Mouse (Mus musculus) heart, postnatal 10 days (tissue): Measurements from ENCODE around the gene Kcnk13. TPM values are rescaled to one million over a fixed set of nuclear protein-coding genes. Genes with fewer than 3 reads are reported as not detected.

Experiments
- DNase-seq, 2 experiments: peaks; one replicate each; pipeline ENCODE4 v3.0.0; 2021
- intact Hi-C: fragments of 180-260 bp; cut with DNase I; formaldehyde crosslinking; loops from one replicate; pipeline ENCODE4 v1.15.1; 2025
- microRNA-seq, 2 experiments: library from miRNA; unstranded; fragments of <30 nt; microRNA quantifications; one replicate each; pipeline ENCODE4 v1.2.0; 2022
- total RNA-seq, 2 experiments: library from RNA; stranded (reverse); gene quantifications; 2 replicates each; pipeline ENCODE4 v1.2.3; 2021

Kcnk13 gene
- total RNA-seq, 2 experiments from 2014 or later: 0.62 to 0.74 TPM

DNA sequence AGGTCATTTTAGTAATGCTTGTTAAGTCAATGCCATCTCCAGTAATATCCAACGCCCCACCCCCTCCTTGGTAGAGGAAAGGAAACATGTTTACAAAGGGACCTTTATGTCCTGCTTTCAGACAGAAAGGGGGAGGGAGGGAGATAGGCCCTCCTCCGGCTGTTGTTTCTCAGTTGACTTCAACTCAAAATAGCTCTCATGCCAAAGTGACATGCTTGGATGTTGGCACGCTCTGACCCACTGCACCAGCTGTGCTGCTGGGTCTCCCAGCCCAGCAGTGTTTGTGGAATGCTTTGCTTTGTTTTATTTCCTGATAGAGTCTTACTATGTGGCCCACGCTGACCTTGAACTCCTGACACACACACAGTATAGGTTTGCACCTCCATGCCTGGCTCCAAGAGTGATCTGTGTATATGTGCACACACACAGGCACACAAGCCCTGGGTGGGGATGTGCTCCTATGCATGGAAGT lies 108.9 kb downstream of the Kcnk13 start:
- intact Hi-C loops: no loop called here
- peak; percentile 18 to 36 for DNase-seq

DNA sequence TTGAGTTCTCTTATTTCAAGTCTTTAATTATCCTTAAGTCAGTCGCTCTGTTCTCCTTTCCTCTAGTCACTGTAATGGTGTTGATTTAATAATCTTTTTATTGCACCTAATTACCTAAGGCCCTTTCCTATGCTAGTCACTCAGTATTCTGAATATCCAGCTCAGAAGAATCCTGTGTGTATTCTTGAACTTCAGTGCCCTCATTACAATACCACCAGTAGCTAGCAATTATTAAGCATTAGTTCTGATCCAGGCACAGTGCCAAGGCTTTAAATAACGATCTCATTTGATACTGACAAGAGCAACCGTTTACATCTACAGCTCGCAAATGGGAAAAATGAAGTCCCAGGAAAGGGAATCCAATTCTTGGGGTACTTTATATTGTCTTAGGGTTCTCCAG lies 111.4 kb downstream of the Kcnk13 start:
- intact Hi-C loops: no loop called here
- DNase-seq: no peak

DNA sequence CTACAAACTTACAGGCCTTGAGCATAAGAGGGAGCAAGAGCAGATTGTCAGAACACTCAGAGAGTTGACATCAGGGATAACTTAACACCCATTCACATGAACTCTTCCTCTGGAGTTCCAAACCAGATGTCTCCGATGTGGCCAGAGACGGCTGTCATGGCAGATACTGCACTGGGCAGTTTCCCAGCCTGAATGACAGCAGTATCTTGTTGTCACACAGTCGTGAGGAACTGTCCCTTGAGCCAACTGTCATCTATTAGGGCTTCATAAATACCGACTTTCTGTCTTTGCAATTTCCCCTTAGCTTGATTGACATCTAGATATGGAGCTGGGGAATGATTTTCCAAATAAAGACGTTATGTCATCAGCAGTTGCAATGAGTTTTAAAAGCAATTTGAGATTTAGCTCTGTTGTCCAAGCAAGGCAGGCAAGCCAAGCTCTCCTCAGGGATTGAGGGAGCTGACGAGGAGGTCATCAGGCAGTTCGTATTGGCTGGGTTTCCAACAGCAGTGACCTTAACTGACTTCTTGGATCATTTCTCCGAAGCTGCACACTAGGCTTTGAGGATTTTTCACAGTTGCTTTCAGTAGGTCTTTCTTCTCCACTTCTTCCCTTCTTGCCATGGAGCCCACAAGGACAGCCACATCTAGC lies 115.5 kb downstream of the Kcnk13 start:
- intact Hi-C loops: no loop called here

DNA sequence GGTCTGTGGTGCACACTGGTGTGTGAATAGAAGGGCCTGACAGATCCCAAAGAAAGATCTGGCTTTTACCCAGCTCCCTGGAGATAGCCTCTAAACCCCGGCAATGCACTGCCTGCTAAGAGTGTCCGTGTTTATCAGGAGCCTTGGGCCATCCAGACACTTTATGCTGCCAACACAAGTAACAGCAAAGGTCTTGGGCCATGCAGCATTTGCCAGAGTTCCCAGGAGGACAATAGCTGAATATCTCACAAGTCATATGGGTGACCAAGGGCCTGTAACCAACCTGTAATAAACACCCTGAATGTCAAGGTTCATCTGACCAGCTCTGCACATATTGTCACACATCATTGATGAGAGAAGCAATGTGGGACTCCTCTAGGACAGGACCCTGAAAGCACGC lies 123.7 kb downstream of the Kcnk13 start:
- intact Hi-C loops: no loop called here

More for the DNA sequence above, 115.5 kb downstream of the Kcnk13 start:
- peak; percentile 74 to 76 for DNase-seq

DNA sequence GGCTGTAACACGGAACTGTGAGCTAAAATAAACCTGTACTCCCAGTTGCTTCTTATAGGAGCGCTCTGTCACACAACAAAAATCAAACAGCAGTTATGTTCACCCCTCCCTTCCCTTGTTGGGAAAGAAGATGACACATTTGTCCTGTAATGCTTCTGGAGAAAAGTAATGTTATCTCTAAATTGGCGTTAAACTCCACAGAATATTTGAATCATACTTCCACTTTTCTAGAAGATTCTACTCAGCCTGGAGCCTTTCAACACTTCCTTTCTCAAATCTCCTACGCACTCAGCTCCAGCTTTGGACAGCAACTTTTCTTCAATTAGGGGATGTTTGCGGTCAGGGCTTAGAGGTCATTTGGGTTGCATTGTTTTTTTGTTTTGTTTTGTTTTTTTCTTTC lies 125.0 kb downstream of the Kcnk13 start:
- peak in 1 of 2 experiments; percentile 40 for DNase-seq
- intact Hi-C loops: no loop called here

More for the DNA sequence above, 123.7 kb downstream of the Kcnk13 start:
- no peak for DNase-seq

DNA sequence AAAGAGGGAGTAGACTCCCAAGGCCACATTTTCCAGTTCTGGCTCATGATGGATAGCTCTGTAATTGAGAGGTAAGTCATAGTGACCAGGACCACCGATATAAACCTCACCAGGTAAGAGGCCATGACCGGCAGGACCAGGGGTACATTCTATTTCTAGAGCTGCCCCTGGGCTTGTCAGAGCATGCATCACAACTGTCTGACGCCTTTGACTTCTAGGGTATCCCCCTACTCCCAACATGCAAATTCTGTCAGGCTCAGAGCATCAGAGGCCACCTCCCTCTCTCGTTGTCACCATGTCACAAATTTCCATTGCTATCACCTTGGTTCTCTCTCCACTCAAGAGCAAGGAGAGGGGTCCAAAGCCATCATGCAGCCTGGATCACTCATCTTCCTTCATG lies 126.5 kb downstream of the Kcnk13 start:
- no peak for DNase-seq
- intact Hi-C loops: no loop called here

DNA sequence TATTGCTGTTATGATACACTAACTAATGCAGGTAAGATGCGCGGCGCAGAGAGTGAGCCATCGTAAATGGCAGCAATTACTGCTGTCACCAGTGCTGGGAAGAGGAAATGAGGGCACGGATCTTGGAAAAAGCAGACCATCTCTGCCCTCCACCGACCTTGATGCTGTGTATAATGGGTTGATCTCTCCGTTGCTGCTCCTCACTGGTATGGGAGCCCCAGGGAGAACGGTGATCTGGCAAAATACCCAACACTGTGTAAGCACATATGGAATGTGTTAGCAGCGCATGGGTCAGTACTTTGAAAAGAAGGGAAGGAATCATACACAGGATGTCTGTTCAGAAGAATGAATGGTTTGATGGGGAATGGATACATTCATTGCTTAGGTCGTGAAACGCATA lies 128.7 kb downstream of the Kcnk13 start:
- intact Hi-C loops: no loop called here
- DNase-seq: no peak

DNA sequence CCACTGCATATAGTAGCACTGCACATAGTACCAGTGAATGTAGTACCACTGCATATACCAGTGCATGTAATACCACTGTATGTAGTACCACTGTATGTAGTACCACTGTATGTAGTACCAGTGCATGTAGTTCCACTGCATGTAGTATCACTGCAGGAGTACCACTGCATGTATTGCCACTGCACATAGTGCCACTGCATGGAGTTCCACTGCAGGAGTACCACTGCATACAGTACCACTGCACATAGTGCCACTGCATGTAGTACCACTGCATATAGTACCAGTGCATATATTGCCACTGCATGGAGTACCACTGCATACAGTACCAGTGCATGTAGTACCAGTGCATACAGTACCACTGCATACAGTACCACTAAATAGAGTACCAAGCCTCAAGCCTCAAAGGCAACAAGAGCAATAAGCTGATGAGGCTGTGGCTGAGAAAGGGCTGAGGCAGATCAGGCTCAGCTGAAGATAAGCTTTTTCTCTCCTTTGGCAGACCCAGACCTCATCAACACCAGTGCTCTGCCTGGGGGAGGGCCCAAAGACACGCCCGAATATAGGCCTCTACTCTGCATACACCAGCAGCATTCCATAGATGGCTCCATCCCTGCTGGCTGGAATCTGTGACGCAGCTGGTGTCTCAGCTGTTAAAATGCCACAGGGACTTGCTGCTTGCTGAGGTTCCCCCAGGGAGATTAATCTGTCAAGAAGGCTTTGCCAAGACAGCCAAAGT lies 135.8 kb downstream of the Kcnk13 start:
- intact Hi-C loops: no loop called here
- DNase-seq: peak; percentile 43 to 47

DNA sequence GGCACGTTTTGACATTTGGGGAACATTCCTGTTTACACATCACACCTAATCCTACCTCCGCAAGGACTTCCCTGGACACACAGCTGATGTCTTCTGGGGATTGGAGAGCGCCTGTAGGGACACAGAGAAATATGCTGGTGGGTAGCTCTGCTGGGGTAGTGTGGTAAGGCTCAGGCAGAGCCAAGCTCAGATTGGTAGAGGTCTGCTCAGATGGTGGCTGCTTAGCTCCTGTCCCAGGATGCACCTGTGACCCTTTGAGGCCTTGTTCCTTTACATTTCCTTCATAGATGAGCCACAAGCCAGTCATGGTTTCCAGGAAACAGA lies 136.4 kb downstream of the Kcnk13 start:
- no peak for DNase-seq
- intact Hi-C loops: no loop called here

DNA sequence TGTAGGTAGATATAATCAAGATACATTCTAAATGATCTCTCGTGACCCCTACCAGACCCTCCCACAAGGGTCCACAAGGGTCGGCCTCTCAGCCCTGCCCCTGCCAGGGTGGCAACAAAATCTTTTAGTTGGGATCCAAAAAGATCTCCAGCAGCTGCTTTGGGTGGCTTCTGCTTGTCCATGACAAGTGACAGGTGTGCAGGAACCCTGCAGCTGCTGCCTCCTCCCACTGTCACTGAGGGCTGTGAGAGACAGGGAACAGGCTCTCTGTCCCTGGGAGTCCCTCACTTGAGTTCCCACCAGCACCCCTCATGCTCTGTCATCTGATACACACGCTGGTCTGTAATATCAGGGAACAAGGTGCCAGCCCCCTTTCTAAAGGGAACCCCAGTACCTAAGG lies 137.4 kb downstream of the Kcnk13 start:
- DNase-seq: no peak
- intact Hi-C loops: no loop called here

DNA sequence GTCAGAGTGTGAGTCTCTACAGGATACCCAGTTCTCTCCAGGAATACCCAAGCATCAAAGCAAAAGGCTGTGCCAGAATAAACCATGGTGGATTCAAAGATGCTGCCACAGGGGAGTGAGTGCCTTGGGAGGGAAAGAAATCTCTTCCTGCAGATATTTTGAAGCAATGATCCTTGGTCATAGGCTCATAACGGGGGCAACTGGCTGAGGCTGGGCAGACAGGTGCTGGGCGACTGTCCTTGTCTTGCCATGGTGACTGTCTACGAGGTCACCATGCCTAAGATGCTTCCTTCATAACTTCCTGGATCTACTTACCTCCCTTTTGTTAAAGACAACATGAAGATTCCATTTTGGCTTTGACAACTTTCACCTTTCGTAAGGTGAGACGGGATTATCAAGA lies 140.2 kb downstream of the Kcnk13 start:
- DNase-seq: no peak
- intact Hi-C loops: no loop called here

DNA sequence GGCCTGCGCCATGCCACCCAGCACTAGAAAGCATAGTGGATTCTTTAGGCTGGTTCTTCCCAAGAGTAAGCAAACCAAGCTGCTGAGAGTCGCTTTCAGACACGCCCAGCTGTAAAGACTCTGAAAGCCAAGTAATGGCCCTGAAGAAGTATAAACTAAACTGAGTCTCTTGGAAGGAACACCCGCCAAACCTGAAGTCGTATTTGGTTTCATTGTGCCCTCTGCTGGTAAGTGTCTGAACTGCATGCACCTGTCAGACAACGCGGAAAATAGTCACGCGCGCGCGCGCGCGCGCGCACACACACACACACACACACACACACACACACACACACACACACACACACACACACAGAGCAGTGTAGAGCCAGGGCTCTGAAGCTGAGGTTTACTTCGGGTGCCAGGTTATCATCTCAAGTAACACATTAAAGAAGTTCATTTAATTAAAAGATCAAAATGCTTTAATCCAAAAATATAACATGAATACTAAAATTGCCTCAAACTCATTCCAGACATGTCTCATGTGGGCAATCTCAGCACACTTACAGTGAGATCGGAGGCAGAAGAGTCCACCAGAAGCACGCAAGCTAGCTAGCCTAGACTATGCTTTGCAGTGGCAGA lies 142.1 kb downstream of the Kcnk13 start:
- DNase-seq: peak; percentile 79 to 88
- intact Hi-C loops: loop anchor here (1.0 to 5.0 kb wide), 4 partner anchors 139 to 1022 kb away; no protein-coding TSS in a partner anchor

DNA sequence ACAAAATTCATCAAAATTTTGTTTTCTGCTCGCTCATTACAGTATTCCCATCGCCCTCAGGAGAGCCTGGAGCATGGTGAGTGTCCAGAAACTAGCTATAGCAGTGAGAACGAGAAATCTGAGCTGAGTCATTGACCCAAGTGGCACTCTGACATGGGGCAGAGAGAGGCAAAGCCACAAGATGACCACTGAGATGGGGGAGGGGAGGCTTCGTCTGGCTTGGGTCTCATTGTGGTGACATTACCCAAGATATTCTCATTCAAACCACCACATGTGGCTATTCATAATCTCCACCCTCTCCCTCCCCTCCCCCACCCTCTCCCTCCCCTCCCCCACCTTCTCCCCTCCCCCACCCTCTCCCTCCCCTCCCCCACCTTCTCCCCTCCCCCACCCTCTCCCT lies 143.1 kb downstream of the Kcnk13 start:
- no peak for DNase-seq

DNA sequence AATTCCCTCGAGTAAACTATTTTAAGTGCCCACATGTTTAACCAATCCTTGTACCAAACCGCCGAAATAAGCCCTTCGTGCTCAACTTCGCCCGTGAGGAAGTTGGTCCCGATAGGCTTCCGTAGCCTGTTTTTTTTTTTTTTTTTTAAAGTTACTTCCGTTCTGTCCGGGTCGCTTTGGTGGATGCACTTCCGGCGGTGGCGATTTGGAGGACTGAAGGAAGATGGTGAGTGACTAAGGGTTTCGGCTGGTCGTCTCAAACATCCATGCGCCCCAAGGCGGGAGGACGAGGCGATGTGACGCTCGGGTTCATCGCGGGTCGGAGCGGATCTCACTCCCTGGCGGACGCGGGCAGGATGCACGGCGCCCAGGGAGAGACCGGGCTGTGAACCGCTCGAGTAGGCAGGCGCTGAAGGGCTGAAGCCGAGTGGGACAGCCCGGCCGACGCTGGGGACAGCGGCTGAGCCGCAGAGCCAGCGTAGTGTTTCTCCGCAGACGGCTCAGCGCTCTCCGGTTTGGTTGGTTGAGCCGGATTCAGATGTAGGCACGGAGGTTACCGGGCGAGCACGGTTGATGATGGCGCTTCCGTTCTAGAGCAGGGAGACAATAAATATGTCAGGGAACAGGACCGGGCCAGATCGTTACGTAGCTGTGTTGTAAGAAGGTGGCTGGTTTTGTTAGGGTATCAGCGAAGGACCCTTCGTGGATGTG lies 145.8 kb downstream of the Kcnk13 start, which contains the start of gene Psmc1:
Gene Psmc1, plus strand, starts transcription at position 169 of the 711 bp plus-strand sequence.
- intact Hi-C loops: loop anchor here (5.0 kb wide), 1 partner anchor 143 kb away; no protein-coding TSS in a partner anchor
- DNase-seq: peak; percentile 87 to 91

More for the DNA sequence above, 143.1 kb downstream of the Kcnk13 start:
- intact Hi-C loops: loop anchor here (2.0 to 5.0 kb wide), 2 partner anchors 140 to 207 kb away; no protein-coding TSS in a partner anchor

Small RNAs within 50 kb of the gene (microRNA-seq; reads per million reads assigned to microRNA genes)
- 0 reads per million in 2 experiments for gene Gm23291

Other genes starting within 250 kb of the Kcnk13 start
- gene Efcab11, start 80.1 kb upstream of the Kcnk13 start, total RNA-seq: 1 to 10 TPM; 1.5 to 1.6 TPM
- 10 to 100 TPM; 11.3 to 12.0 TPM for gene Tdp1, start 80.0 kb upstream of the Kcnk13 start, total RNA-seq
- gene Psmc1, start 145.7 kb downstream of the Kcnk13 start, total RNA-seq: 100 to 1,000 TPM; 141 to 147 TPM
- 10 to 100 TPM; 12.5 to 14.2 TPM for gene Nrde2, start 195.2 kb downstream of the Kcnk13 start, total RNA-seq
- gene Calm1, start 234.9 kb downstream of the Kcnk13 start, total RNA-seq: 100 to 1,000 TPM; 338 to 349 TPM